Mouse (Mus musculus) heart, embryonic 15.5 days (tissue): Measurements from ENCODE around the gene Shc3. TPM values are rescaled to one million over a fixed set of nuclear protein-coding genes. Genes with fewer than 3 reads are reported as not detected.

ENCODE experiments used
- ATAC-seq: fragments of 200-750 bp; cut with Nextera tagmentation; replicated peaks from 2 replicates; pipeline ENCODE4 v1.8.0; 2017; ENCODE audit warnings: low read depth, moderate TSS enrichment; ENCODE audit not compliant: insufficient number of reproducible peaks, insufficient read depth, low FRiP score
- H3K27ac ChIP-seq: fragments of 300-500 bp; sonication (generic); 2 replicates; pipeline ENCODE4 v1.5.1; 2015; ENCODE audit warnings: mild to moderate bottlenecking, inconsistent platforms
- H3K27me3 ChIP-seq: fragments of 300-500 bp; sonication (generic); 2 replicates; pipeline ENCODE4 v1.6.1; 2015; ENCODE audit warnings: inconsistent platforms
- H3K36me3 ChIP-seq: fragments of 300-500 bp; sonication (generic); 2 replicates; pipeline ENCODE4 v1.6.1; 2015; ENCODE audit warnings: mild to moderate bottlenecking, inconsistent platforms
- H3K4me1 ChIP-seq: fragments of 300-500 bp; sonication (generic); replicated peaks from 2 replicates; pipeline ENCODE4 v1.6.1; 2015; ENCODE audit warnings: inconsistent platforms
- H3K4me2 ChIP-seq: fragments of 300-500 bp; sonication (generic); 2 replicates; pipeline ENCODE4 v1.6.1; 2015; ENCODE audit warnings: inconsistent platforms, mild to moderate bottlenecking, moderate library complexity
- H3K4me3 ChIP-seq: fragments of 300-500 bp; sonication (generic); 2 replicates; pipeline ENCODE4 v1.5.1; 2015; ENCODE audit warnings: mild to moderate bottlenecking, inconsistent platforms
- H3K9ac ChIP-seq: fragments of 300-500 bp; sonication (generic); 2 replicates; pipeline ENCODE4 v1.6.1; 2015; ENCODE audit warnings: mild to moderate bottlenecking, inconsistent platforms
- H3K9me3 ChIP-seq: fragments of 300-500 bp; sonication (generic); replicated peaks from 2 replicates; pipeline ENCODE4 v1.6.1; 2016; ENCODE audit warnings: inconsistent platforms
- WGBS: fragments of 180-500 bp; shearing (Covaris S2); methylation state at CpG from one replicate; pipeline ENCODE4 v1.1.7; 2015; ENCODE audit warnings: mixed read lengths; 5-methylcytosine and 5-hydroxymethylcytosine counted together
- polyA plus RNA-seq: library from polyadenylated mRNA; unstranded; fragments of >200 nt; fragmentation: Nextera tagmentation; extraction: Ambion mirVana; gene quantifications from 2 replicates; pipeline ENCODE4 v1.2.1, GENCODE M21; 2015

The Shc3 gene
- polyA plus RNA-seq: 0.19 and 0.37 TPM in 2 replicates

DNA sequence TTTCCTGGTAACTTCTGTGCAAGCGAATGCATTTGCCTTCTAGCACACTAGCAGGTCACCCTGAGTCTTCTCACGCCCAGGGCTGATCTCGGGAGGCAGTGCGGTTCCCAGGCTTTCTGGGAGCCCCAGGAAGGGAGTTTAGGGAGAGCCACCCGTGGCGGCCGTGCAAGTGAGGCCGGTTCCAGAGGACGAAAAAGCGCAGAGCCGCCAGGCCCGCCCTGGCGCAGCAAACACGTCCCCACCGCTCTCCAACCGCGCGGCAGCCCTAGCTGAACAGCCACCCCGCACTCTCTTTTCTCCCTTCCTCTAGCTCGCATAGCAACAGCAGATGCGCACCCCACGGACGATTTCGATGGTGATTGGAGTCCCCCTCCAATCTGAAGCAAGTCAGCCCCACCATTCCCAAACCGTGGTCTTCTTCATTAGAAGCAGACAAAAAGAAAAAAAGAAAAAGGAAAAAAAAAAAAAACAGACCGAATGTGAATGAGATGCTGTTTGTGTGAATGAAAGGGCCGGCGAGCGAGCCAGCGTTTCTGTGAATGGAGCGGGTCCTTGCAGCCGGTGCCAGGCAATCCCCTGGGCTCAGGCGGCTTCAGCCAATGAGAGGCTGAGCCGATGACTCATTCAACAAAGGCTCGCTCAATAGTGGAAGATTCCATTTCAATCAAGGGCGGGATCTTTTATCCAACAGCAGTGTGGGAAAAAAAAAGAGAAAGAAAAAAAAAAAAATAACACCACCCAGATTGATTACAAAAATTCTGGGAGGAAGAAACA, at the start of gene Shc3:
Gene Shc3, minus strand, starts transcription at position 509 of the 774 bp plus-strand sequence.
- ATAC-seq: peak; percentile 72
- Histone ChIP-seq H3K9me3 (no peaks in the 10 kb centered on the region), H3K4me3 (peak within 1 kb of the TSS; percentile 52), H3K36me3 (no peaks in the 10 kb centered on the region), H3K4me1 (peaks cover 38% of the 10 kb centered on the region), H3K9ac (peak within 1 kb of the TSS; percentile 40), H3K4me2 (peak within 1 kb of the TSS; percentile 92), H3K27ac (no peak within 1 kb of the TSS), H3K27me3 (peaks cover 66% of the 10 kb centered on the region)
- under 1% methylated on average over 36 of the region's 36 CpGs for WGBS

DNA sequence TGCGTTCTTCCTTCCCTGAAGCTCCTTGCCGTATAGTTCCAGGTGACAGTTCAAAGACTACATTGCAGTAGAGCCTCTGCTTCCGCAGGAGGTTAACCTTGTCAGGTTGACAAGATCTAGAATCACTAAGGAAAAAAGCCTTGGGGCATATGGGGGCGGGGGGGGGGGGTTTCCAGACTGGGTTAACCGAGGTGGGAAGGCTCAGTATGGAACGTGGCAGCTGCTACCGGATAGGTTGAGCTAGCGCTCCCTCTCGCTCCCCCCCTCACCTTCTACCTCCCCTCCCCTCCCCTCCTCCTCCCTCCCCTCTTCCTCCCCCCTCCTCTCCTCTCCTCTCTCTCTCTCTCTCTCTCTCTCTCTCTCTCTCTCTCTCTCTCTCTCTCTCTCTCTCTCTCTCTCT, 49.4 kb upstream of the Shc3 start:
- H3K4me3 ChIP-seq: no peak overlapping the region
- 23% methylated on average over 8 of the region's 9 CpGs for WGBS
- no peaks in the 10 kb centered on the region for H3K9me3 ChIP-seq
- H3K9ac ChIP-seq: no peak overlapping the region
- H3K4me1 ChIP-seq: peaks cover 6% of the 10 kb centered on the region; the same call in 1 of the 2 replicates
- no peaks in the 10 kb centered on the region for H3K36me3 ChIP-seq
- H3K27ac ChIP-seq: no peak overlapping the region
- no peak for ATAC-seq
- no peak overlapping the region for H3K4me2 ChIP-seq
- no peaks in the 10 kb centered on the region for H3K27me3 ChIP-seq

DNA sequence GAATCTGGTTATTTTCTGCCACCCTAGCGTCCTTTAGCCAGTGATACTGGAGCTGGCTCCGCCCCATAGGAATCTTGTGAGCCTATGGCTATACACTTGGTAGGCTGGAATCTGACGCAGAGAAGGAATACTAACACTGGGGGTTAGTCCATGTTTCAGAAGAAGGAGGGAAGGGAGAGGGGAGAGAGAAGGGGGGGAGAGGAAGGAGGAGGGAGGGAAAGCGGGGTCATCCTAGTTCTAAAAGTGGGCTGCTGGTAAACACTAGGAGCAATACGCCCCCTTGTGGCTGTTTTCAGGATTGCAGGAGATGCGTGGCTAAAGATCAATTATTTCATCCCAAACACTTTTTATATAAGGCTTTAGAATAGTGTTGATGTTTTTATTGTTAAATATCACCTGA, 48.6 kb upstream of the Shc3 start:
- H3K27me3 ChIP-seq: no peaks in the 10 kb centered on the region
- WGBS: 14% methylated on average over 6 of the region's 6 CpGs
- peaks cover 6% of the 10 kb centered on the region; the same call in 1 of the 2 replicates for H3K4me1 ChIP-seq
- H3K27ac ChIP-seq: no peak overlapping the region
- H3K9ac ChIP-seq: no peak overlapping the region
- peak overlapping the region; percentile 48 for H3K4me2 ChIP-seq
- H3K9me3 ChIP-seq: no peaks in the 10 kb centered on the region
- no peak overlapping the region for H3K4me3 ChIP-seq
- ATAC-seq: no peak
- H3K36me3 ChIP-seq: no peaks in the 10 kb centered on the region

DNA sequence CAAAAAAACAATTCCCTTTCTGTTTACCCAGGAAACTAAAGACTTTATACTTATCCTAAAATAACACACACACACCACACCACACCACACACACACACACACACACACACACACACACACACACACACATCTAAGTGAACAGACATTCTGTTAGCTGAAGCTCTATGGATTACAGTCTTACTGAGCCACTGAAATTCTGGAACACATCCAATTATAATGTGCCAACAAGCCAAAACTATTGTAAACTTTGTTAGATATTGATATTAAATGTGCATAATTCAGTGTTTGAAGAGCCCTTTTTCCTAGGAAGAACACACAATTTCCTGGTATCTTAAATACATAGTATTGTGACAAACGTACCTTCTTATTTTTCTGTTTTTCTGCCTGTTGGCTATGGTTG, 48.1 kb upstream of the Shc3 start:
- H3K27ac ChIP-seq: no peak overlapping the region
- H3K9ac ChIP-seq: no peak overlapping the region
- H3K27me3 ChIP-seq: no peaks in the 10 kb centered on the region
- no peaks in the 10 kb centered on the region for H3K36me3 ChIP-seq
- no peak overlapping the region for H3K4me3 ChIP-seq
- no peak for ATAC-seq
- H3K4me2 ChIP-seq: no peak overlapping the region
- no peaks in the 10 kb centered on the region for H3K9me3 ChIP-seq
- WGBS: 45% methylated on average over 1 of the region's 1 CpGs
- peaks cover 6% of the 10 kb centered on the region; the same call in 1 of the 2 replicates for H3K4me1 ChIP-seq

DNA sequence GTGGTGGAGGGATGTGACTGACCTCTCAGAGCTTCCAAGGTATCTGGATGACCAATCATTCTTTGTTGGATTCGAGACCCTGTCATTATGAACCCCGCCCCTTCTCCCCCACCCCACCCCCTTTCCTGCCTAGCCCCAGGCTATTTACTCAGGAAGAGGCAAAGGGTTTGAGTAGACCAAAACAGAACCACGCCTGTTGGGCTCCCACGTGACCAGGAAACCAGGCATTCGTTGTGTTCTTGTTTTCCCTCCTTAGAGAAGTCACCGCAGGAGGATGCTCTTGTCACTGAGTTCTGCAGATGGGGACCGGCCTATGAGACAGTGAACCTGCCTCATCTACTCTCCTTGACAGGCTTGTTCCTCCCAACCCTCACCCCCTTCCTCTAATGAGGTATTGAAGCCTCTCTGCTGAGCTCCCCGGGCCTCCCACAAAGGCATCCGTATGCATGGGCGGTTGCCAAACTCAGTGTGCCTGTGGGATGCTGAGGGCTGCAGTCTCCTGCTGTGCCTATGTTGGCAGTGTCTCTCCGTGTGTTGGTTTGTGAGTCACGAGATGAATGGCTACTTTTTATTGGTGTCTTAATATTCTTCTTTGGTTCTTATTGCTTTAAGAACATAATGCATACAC, 47.3 kb upstream of the Shc3 start:
- H3K27ac ChIP-seq: no peak overlapping the region
- H3K4me2 ChIP-seq: no peak overlapping the region
- 21% methylated on average over 12 of the region's 12 CpGs for WGBS
- peaks cover 6% of the 10 kb centered on the region; the same call in 1 of the 2 replicates for H3K4me1 ChIP-seq
- H3K36me3 ChIP-seq: no peaks in the 10 kb centered on the region
- no peaks in the 10 kb centered on the region for H3K27me3 ChIP-seq
- no peaks in the 10 kb centered on the region for H3K9me3 ChIP-seq
- H3K9ac ChIP-seq: no peak overlapping the region
- no peak for ATAC-seq
- H3K4me3 ChIP-seq: no peak overlapping the region

DNA sequence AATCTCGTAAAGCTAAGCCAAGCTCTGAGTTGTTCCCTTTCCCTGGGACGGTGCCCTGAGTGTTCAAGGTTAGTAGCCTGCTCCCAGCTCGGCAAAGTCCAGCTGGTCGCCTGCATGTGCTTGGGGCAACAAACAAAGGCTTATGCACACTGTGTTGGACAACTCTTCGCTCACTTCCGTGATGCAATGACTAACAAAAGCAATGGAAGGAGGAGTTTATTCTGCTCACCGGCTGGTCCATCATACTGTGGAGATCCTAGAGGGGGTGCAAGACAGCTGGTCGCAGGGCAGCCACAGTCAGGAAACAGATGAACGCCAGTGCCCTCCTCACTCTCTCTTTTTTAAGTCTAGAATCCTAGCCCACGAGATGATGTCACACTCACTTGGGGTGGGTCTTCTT, 46.6 kb upstream of the Shc3 start:
- 57% methylated on average over 10 of the region's 10 CpGs for WGBS
- Histone ChIP-seq H3K27ac (no peak overlapping the region), H3K27me3 (no peaks in the 10 kb centered on the region), H3K4me2 (no peak overlapping the region), H3K9me3 (no peaks in the 10 kb centered on the region), H3K36me3 (no peaks in the 10 kb centered on the region), H3K4me1 (peaks cover 10% of the 10 kb centered on the region), H3K4me3 (no peak overlapping the region), H3K9ac (no peak overlapping the region)
- ATAC-seq: no peak

DNA sequence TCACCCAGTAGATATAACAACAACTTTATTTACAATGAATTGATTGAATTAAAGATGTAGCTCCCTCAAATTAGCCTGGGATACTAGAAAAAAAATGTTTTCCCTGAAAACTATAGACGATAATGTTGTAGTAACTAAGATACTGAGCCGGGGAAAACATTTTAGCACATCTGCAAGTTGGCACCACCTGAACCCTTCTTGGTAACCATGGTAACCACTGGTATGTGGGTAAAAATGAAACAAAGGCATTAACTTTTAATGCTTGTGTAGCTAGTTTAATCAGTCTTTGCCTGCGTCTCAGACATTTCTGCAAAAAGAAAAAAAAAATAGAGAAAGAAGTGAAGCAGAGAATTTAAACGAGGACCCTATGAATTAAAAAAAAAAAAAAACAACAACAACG, 42.3 kb upstream of the Shc3 start:
- WGBS: 50% methylated on average over 5 of the region's 5 CpGs
- Histone ChIP-seq H3K9ac (no peak overlapping the region), H3K27me3 (no peaks in the 10 kb centered on the region), H3K9me3 (no peaks in the 10 kb centered on the region), H3K36me3 (no peaks in the 10 kb centered on the region), H3K4me3 (no peak overlapping the region), H3K27ac (no peak overlapping the region), H3K4me1 (peaks cover 7% of the 10 kb centered on the region), H3K4me2 (peak overlapping the region; percentile 21; the same call in 1 of the 2 replicates)
- no peak for ATAC-seq

DNA sequence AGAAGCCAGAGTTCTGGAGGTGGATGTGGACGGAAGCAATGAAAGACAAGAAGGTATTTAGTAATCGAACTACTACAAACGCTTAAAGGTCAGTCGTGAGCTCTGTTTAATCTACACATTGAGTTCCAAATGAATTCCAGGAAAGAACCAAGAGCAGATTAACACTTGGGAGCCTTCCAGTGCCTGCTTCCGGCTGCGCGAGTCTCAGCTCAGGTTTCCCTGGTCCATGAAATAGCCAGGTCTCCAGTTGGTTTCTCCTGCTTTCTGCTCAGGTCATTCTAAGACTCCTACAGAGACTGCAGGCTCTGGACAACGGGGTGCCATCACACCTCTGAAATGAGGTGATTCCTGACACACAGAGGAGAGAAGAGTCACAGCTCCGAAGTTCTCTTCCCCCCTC, 41.8 kb upstream of the Shc3 start:
- H3K27me3 ChIP-seq: no peaks in the 10 kb centered on the region
- H3K27ac ChIP-seq: no peak overlapping the region
- WGBS: 12% methylated on average over 9 of the region's 9 CpGs
- no peak overlapping the region for H3K9ac ChIP-seq
- peaks cover 7% of the 10 kb centered on the region; the same call in 1 of the 2 replicates for H3K4me1 ChIP-seq
- H3K4me2 ChIP-seq: peak overlapping the region; percentile 21; the same call in 1 of the 2 replicates
- no peaks in the 10 kb centered on the region for H3K36me3 ChIP-seq
- ATAC-seq: no peak
- H3K4me3 ChIP-seq: peak overlapping the region; percentile 4; the same call in 1 of the 2 replicates
- no peaks in the 10 kb centered on the region for H3K9me3 ChIP-seq

DNA sequence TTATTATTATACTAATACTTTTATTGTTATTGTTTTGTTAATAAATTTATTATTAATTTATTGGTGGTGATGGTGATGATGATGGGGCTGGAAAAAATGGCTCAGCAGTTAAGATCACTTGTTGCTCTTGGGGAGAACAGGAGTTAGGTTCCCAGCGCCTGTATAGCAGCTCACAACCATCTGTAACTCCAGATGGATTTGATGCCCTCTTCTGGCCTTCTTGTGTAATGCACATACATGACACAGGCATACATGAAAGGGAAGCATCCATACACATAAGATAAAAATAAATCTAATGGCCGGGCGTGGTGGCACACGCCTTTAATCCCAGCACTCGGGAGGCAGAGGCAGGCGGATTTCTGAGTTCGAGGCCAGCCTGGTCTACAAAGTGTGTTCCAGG, 40.0 kb upstream of the Shc3 start:
- 92% methylated on average over 7 of the region's 7 CpGs for WGBS
- H3K9me3 ChIP-seq: no peaks in the 10 kb centered on the region
- no peak overlapping the region for H3K9ac ChIP-seq
- peaks cover 7% of the 10 kb centered on the region; the same call in 1 of the 2 replicates for H3K4me1 ChIP-seq
- no peak overlapping the region for H3K4me2 ChIP-seq
- no peaks in the 10 kb centered on the region for H3K36me3 ChIP-seq
- H3K27ac ChIP-seq: no peak overlapping the region
- H3K4me3 ChIP-seq: no peak overlapping the region
- H3K27me3 ChIP-seq: no peaks in the 10 kb centered on the region
- no peak for ATAC-seq

DNA sequence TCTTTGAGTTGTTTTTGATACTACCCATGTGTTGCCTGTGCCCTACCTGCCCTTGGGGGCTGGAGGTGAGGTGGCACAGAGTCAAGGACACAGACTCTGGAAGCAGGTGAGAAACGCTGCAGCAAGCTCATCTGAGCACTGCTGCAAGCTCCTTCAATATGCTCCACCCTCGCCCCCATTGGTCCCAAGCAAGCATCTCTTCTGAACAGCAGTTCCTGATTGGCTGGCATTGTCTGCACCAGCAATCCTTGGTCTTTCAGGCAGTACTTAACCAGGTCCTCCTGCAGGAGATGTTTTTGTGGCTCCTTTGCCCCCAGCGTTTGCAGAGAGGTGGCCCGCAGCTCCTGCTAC, 34.6 kb upstream of the Shc3 start:
- no peak overlapping the region; the same call in 1 of the 2 replicates for H3K4me2 ChIP-seq
- H3K27ac ChIP-seq: no peak overlapping the region
- peaks cover 3% of the 10 kb centered on the region for H3K4me1 ChIP-seq
- no peak overlapping the region for H3K9ac ChIP-seq
- no peaks in the 10 kb centered on the region for H3K9me3 ChIP-seq
- no peak for ATAC-seq
- H3K4me3 ChIP-seq: no peak overlapping the region
- 44% methylated on average over 4 of the region's 4 CpGs for WGBS
- no peaks in the 10 kb centered on the region for H3K27me3 ChIP-seq
- H3K36me3 ChIP-seq: no peaks in the 10 kb centered on the region

DNA sequence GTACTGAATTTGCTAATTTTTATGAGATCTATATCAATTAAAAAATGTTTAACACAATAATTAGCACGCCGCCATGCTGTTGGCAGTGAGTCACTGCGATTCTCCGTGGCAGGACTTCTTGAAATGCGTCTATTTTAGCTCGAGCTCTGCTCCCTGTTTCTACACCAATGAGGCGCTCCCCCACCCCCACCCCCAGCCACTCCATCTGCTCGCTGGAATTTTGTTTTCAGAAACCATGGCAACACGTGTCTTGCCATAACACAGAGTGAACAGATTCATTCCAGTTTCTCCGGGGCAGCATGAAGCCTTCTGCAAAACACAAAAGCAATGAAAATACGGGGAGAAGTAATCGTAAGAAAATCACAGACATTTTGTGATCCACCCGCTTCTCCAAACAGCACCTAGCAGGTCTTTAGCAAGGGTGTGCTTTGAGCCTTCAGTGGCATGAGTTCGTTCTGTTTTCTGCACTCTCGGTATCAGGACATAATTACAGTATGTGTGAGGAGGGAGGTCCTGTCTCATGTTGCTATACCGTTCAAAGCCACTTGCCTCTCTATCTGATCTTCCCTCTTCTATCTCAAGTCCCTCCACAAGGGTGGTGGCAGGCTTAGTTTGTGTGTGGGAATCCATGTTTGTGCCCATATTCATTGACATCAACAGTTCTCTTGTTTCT, 34.1 kb upstream of the Shc3 start:
- Histone ChIP-seq H3K4me1 (peaks cover 3% of the 10 kb centered on the region), H3K9me3 (no peaks in the 10 kb centered on the region), H3K36me3 (no peaks in the 10 kb centered on the region), H3K4me2 (peak overlapping the region; percentile 53), H3K4me3 (peak overlapping the region; percentile 16), H3K9ac (no peak overlapping the region), H3K27ac (no peak overlapping the region), H3K27me3 (no peaks in the 10 kb centered on the region)
- WGBS: 19% methylated on average over 16 of the region's 16 CpGs
- no peak for ATAC-seq
